Mouse (Mus musculus): ENCODE measurements around the gene Kdelr3.

The Kdelr3 gene

DNA sequence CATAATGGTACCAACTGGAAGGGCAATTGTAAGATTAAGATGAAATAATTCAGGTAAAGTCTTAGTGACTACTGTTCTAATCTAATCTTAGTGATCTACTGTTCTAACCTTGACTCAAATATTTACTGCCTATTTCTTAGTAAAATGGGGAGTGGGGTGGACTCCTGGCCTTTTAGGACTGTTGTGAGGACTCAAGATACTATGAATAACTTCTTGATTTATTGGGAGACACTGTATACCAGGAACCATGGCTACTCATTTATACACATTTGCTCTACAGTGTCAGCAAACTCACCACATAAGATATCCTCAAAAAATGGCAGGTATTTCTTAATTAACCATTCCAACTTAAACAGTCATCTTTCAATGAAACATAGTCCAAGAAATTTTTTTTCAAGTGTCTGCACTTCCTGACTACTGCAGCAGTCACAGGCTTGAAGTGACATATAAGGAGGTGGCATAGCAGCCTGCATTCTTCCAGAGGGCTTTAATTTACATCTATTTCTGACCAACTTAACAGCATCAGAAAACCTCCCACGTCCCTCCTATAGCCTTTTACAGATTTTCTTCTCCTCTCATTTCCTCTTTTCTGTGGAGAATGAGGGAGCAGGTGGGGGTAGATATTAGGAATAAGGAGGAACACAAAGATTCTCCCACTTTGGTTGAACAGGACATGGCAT lies 59.5 kb downstream of the Kdelr3 start:
- DNase-seq: no peak

GRCm38 (mm10) chr15:79576947-79577346 lies 60.7 kb downstream of the Kdelr3 start:
- no peak for DNase-seq

Data from kidney, adult 9 months (tissue).